Mouse (Mus musculus) Patski (cell line): ENCODE results near the gene Ucp3. TPM values are rescaled to one million over a fixed set of nuclear protein-coding genes. Genes with fewer than 3 reads are reported as not detected.

Source experiments
- ATAC-seq: fragments of 100-300 bp; one replicate; pipeline ENCODE4 v1.8.0; 2021
- CTCF ChIA-PET: fragments of 350-600 bp; sonication (Branson Sonifier 250); formaldehyde crosslinking; loops from one replicate; lab custom pipeline; 2022; ENCODE audit warnings: inconsistent platforms; lab: Charles Lee
- POLR2A ChIA-PET: fragments of 350-600 bp; sonication (Branson Sonifier 250); formaldehyde crosslinking; loops from one replicate; lab custom pipeline; 2022; ENCODE audit warnings: antibody characterized with exemption, inconsistent platforms; lab: Charles Lee
- DNase-seq: peaks from one replicate; pipeline ENCODE4 v3.0.0-alpha.2; 2011; ENCODE audit warnings: low read depth, low spot score
- H3K27me3 ChIP-seq: fragments of 371-371 bp; one replicate; pipeline ENCODE4 v1.5.1; 2021
- CTCF ChIP-seq: fragments of 100-300 bp; IDR thresholded peaks from one replicate; pipeline ENCODE4 v1.5.1; 2021
- in situ Hi-C: fragments of 300-500 bp; cut with MboI; formaldehyde crosslinking; loops from 3 replicates; pipeline ENCODE4 v1.11.1; 2018; ENCODE audit warnings: low pct_unique_long_range_greater_than_20kb, mixed read lengths
- polyA plus RNA-seq: library from polyadenylated mRNA; unstranded; gene quantifications from one replicate; pipeline ENCODE4 v1.2.3, GENCODE M21; 2021

Gene Ucp3
- polyA plus RNA-seq = 0.06 TPM

GRCm38 (mm10) chr7:100472777-100473176, at the start of gene Ucp3:
Gene Ucp3, plus strand, starts transcription at chr7:100472990.
- ATAC-seq = no peak
- no peak for TF ChIP-seq CTCF
- no peak for DNase-seq
- in situ Hi-C loops = no loop called here
- ChIA-PET POLR2A (no interaction called here), CTCF (no interaction called here)
- H3K27me3 ChIP-seq = no peaks in the 10 kb centered on the region

- no peaks in the 10 kb centered on the region for H3K27me3 ChIP-seq
- TF ChIP-seq CTCF = no peak
- CTCF ChIA-PET = interaction anchor here (1.1 to 3.4 kb wide), 2 partner anchors 13 to 146 kb away, joined by 3 to 11 read pairs; no protein-coding TSS in a partner anchor
- DNase-seq = no peak
- in situ Hi-C loops = no loop called here
- no peak for ATAC-seq
- POLR2A ChIA-PET = no interaction called here
These were observed 47.0 kb upstream of the Ucp3 start for GRCm38 (mm10) chr7:100425795-100426194.

- peak; percentile 75 for TF ChIP-seq CTCF
- ATAC-seq = no peak
- CTCF ChIA-PET = interaction anchor here (0.9 to 2.9 kb wide), 5 partner anchors 9 to 39 kb away, joined by 3 to 10 read pairs (median 5); no protein-coding TSS in a partner anchor
- POLR2A ChIA-PET = interaction anchor here (0.6 kb wide), 1 partner anchor 78 kb away, joined by 3 read pairs; no protein-coding TSS in a partner anchor
- no peaks in the 10 kb centered on the region for H3K27me3 ChIP-seq
- in situ Hi-C loops = no loop called here
- no peak for DNase-seq
These were observed 43.7 kb upstream of the Ucp3 start for GRCm38 (mm10) chr7:100429102-100429501.

GRCm38 (mm10) chr7:100429911-100430310, 42.9 kb upstream of the Ucp3 start:
- in situ Hi-C loops = loop anchor here (10.0 kb wide), 1 partner anchor 235 kb away; the partner anchor contains the start of gene Plekhb1
- POLR2A ChIA-PET = no interaction called here
- CTCF ChIA-PET = interaction anchor here (1.1 to 2.9 kb wide), 4 partner anchors 9 to 38 kb away, joined by 3 to 10 read pairs (median 6); no protein-coding TSS in a partner anchor
- no peaks in the 10 kb centered on the region for H3K27me3 ChIP-seq
- TF ChIP-seq CTCF = no peak
- no peak for DNase-seq
- ATAC-seq = no peak

GRCm38 (mm10) chr7:100431103-100431502, 41.7 kb upstream of the Ucp3 start:
- TF ChIP-seq CTCF = no peak
- no peaks in the 10 kb centered on the region for H3K27me3 ChIP-seq
- in situ Hi-C loops = loop anchor here (10.0 kb wide), 1 partner anchor 234 kb away; the partner anchor contains the start of gene Plekhb1
- no peak for DNase-seq
- POLR2A ChIA-PET = no interaction called here
- ATAC-seq = no peak
- CTCF ChIA-PET = no interaction called here

GRCm38 (mm10) chr7:100433295-100433694, 39.5 kb upstream of the Ucp3 start:
- ATAC-seq (no peak), DNase-seq (no peak)
- ChIA-PET CTCF (no interaction called here), POLR2A (interaction anchor here (1.2 kb wide), 1 partner anchor 27 kb away, joined by 4 read pairs; no protein-coding TSS in a partner anchor)
- no peak for TF ChIP-seq CTCF
- in situ Hi-C loops = loop anchor here (10.0 kb wide), 1 partner anchor 232 kb away; the partner anchor contains the start of gene Plekhb1
- no peaks in the 10 kb centered on the region for H3K27me3 ChIP-seq

- no peak for ATAC-seq
- POLR2A ChIA-PET = no interaction called here
- no peaks in the 10 kb centered on the region for H3K27me3 ChIP-seq
- CTCF ChIA-PET = interaction anchor here (1.6 kb wide), 1 partner anchor 14 kb away, joined by 6 read pairs; no protein-coding TSS in a partner anchor
- no peak for DNase-seq
- no peak for TF ChIP-seq CTCF
- in situ Hi-C loops = no loop called here
These were observed 29.1 kb upstream of the Ucp3 start for GRCm38 (mm10) chr7:100443728-100444127.

- in situ Hi-C loops = no loop called here
- DNase-seq (no peak), ATAC-seq (no peak)
- ChIA-PET POLR2A (no interaction called here), CTCF (no interaction called here)
- TF ChIP-seq CTCF = no peak
- H3K27me3 ChIP-seq = no peaks in the 10 kb centered on the region
These were observed 26.5 kb upstream of the Ucp3 start for GRCm38 (mm10) chr7:100446271-100446670.

- DNase-seq (no peak), ATAC-seq (no peak)
- ChIA-PET CTCF (no interaction called here), POLR2A (interaction anchor here (1.5 kb wide), 1 partner anchor 22 kb away, joined by 3 read pairs; no protein-coding TSS in a partner anchor)
- no peaks in the 10 kb centered on the region for H3K27me3 ChIP-seq
- TF ChIP-seq CTCF = no peak
- in situ Hi-C loops = no loop called here
These were observed 24.3 kb upstream of the Ucp3 start for GRCm38 (mm10) chr7:100448530-100448929.

GRCm38 (mm10) chr7:100448985-100449384, 23.8 kb upstream of the Ucp3 start:
- CTCF ChIA-PET = interaction anchor here (1.6 kb wide), 1 partner anchor 8 kb away, joined by 5 read pairs; no protein-coding TSS in a partner anchor
- in situ Hi-C loops = no loop called here
- POLR2A ChIA-PET = interaction anchor here (1.5 kb wide), 1 partner anchor 22 kb away, joined by 3 read pairs; no protein-coding TSS in a partner anchor
- TF ChIP-seq CTCF = no peak
- no peaks in the 10 kb centered on the region for H3K27me3 ChIP-seq
- ATAC-seq (no peak), DNase-seq (no peak)

- DNase-seq = no peak
- in situ Hi-C loops = no loop called here
- H3K27me3 ChIP-seq = no peaks in the 10 kb centered on the region
- ATAC-seq = no peak
- ChIA-PET CTCF (interaction anchor here (1.1 kb wide), 1 partner anchor 15 kb away, joined by 3 read pairs; no protein-coding TSS in a partner anchor), POLR2A (no interaction called here)
- TF ChIP-seq CTCF = no peak
These were observed 14.6 kb upstream of the Ucp3 start for GRCm38 (mm10) chr7:100458153-100458552.
